Mouse (Mus musculus): ENCODE results near the gene Pde7b. TPM values are rescaled to one million over a fixed set of nuclear protein-coding genes. Genes with fewer than 3 reads are reported as not detected.

Pde7b gene
- polyA plus RNA-seq (2015; fragmentation: Nextera tagmentation; extraction: Ambion mirVana): 2.3 and 4.1 TPM in 2 replicates

GRCm38 (mm10) chr10:20724906-20725305 is at the start of gene Pde7b:
Pde7b (minus strand) TSS chr10:20725078.
- Histone ChIP-seq H3K4me1 (ENCODE audit: control insufficient read depth, insufficient read depth, low read length) (peaks cover 15% of the 10 kb centered on the region; the same call in 1 of the 2 replicates), H3K27ac (ENCODE audit: low read length) (peak within 1 kb of the TSS; percentile 14; the same call in 1 of the 2 replicates), H3K27me3 (ENCODE audit: control insufficient read depth, insufficient read depth, low read depth, low read length) (no peaks in the 10 kb centered on the region), H3K4me2 (ENCODE audit: low read length) (peak within 1 kb of the TSS; percentile 61), H3K9ac (ENCODE audit: low read depth, low read length) (peak within 1 kb of the TSS; percentile 42; the same call in 1 of the 2 replicates), H3K36me3 (ENCODE audit: control insufficient read depth, insufficient read depth, low read length) (no peaks in the 10 kb centered on the region), H3K4me3 (ENCODE audit: low read depth, low read length) (peak within 1 kb of the TSS; percentile 31), H3K9me3 (replicated peaks; ENCODE audit: control insufficient read depth, low read length, poor library complexity, severe bottlenecking) (no peaks in the 10 kb centered on the region)
- peak; percentile 90 for ATAC-seq
- WGBS: 9% methylated on average over 17 of the region's 17 CpGs

- WGBS: 80% methylated on average over 4 of the region's 4 CpGs
- Histone ChIP-seq H3K4me1 (ENCODE audit: control insufficient read depth, insufficient read depth, low read length) (no peaks in the 10 kb centered on the region), H3K9me3 (replicated peaks; ENCODE audit: control insufficient read depth, low read length, poor library complexity, severe bottlenecking) (no peaks in the 10 kb centered on the region), H3K9ac (ENCODE audit: low read depth, low read length) (no peak overlapping the region), H3K27ac (ENCODE audit: low read length) (no peak overlapping the region), H3K4me3 (ENCODE audit: low read depth, low read length) (no peak overlapping the region), H3K36me3 (ENCODE audit: control insufficient read depth, insufficient read depth, low read length) (no peaks in the 10 kb centered on the region), H3K27me3 (ENCODE audit: control insufficient read depth, insufficient read depth, low read depth, low read length) (no peaks in the 10 kb centered on the region), H3K4me2 (ENCODE audit: low read length) (no peak overlapping the region)
- no peak for ATAC-seq
Observed at GRCm38 (mm10) chr10:20772056-20772455, 47.2 kb upstream of the Pde7b start.

DNA sequence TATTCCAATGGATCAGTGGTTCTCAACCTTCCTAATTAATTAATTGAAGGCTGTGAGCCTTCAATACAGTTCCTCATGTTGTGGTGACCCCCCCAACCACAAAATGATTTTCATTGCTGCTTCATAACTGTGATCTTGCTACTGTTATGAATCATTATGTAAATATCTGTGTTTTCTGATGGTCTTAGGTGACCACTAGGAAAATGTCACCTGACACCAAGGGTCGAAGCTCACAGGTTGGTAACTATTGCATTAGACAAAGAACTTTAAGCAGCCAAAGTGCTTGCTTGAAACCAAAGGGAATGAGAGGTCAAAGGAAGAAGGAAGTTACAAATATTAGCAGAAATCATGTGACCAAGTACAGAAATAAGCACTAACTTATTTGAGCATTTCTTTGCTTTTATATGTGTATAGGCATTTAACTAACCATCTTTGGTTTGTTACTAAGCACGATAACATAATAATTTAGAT is 45.6 kb upstream of the Pde7b start:
- no peaks in the 10 kb centered on the region for H3K27me3 ChIP-seq (ENCODE audit: control insufficient read depth, insufficient read depth, low read depth, low read length)
- no peaks in the 10 kb centered on the region for H3K36me3 ChIP-seq (ENCODE audit: control insufficient read depth, insufficient read depth, low read length)
- no peak overlapping the region for H3K27ac ChIP-seq (ENCODE audit: low read length)
- WGBS: 88% methylated on average over 2 of the region's 2 CpGs
- no peaks in the 10 kb centered on the region for H3K9me3 ChIP-seq (replicated peaks; ENCODE audit: control insufficient read depth, low read length, poor library complexity, severe bottlenecking)
- no peaks in the 10 kb centered on the region for H3K4me1 ChIP-seq (ENCODE audit: control insufficient read depth, insufficient read depth, low read length)
- H3K4me3 ChIP-seq (ENCODE audit: low read depth, low read length): no peak overlapping the region
- ATAC-seq: no peak
- no peak overlapping the region for H3K4me2 ChIP-seq (ENCODE audit: low read length)
- no peak overlapping the region for H3K9ac ChIP-seq (ENCODE audit: low read depth, low read length)

- 62% methylated on average over 7 of the region's 7 CpGs for WGBS
Observed at GRCm38 (mm10) chr10:20769557-20770417, 44.9 kb upstream of the Pde7b start.

DNA sequence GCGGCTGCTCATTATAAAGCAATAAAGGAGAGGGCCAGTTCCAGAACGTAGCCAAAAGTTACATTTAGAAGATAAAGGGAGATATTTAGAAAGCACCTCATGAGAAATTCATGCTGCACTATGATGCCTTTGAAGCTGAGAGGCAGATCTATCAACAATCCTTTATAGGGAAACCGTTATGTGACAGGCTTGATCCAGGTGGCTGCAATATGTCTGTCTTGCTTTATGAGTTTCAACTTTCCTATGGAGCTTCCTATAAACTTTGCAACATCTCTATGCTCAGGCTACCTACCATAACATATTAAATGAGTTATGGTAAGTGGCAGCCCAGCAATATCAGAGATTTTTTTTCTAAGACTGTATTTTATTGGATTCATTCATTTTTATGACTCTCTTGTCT is 39.5 kb upstream of the Pde7b start:
- no peaks in the 10 kb centered on the region for H3K9me3 ChIP-seq (replicated peaks; ENCODE audit: control insufficient read depth, low read length, poor library complexity, severe bottlenecking)
- WGBS: 69% methylated on average over 3 of the region's 3 CpGs
- no peaks in the 10 kb centered on the region for H3K4me1 ChIP-seq (ENCODE audit: control insufficient read depth, insufficient read depth, low read length)

More at GRCm38 (mm10) chr10:20769557-20770417, 44.9 kb upstream of the Pde7b start:
- Histone ChIP-seq H3K36me3 (ENCODE audit: control insufficient read depth, insufficient read depth, low read length) (no peaks in the 10 kb centered on the region), H3K9ac (ENCODE audit: low read depth, low read length) (no peak overlapping the region), H3K9me3 (replicated peaks; ENCODE audit: control insufficient read depth, low read length, poor library complexity, severe bottlenecking) (no peaks in the 10 kb centered on the region), H3K27me3 (ENCODE audit: control insufficient read depth, insufficient read depth, low read depth, low read length) (no peaks in the 10 kb centered on the region), H3K4me3 (ENCODE audit: low read depth, low read length) (no peak overlapping the region), H3K4me2 (ENCODE audit: low read length) (no peak overlapping the region), H3K27ac (ENCODE audit: low read length) (no peak overlapping the region), H3K4me1 (ENCODE audit: control insufficient read depth, insufficient read depth, low read length) (no peaks in the 10 kb centered on the region)
- no peak; the same call in 1 of the 2 replicates for ATAC-seq

GRCm38 (mm10) chr10:20758939-20759338 is 34.1 kb upstream of the Pde7b start:
- H3K4me1 ChIP-seq (ENCODE audit: control insufficient read depth, insufficient read depth, low read length): no peaks in the 10 kb centered on the region
- no peaks in the 10 kb centered on the region for H3K9me3 ChIP-seq (replicated peaks; ENCODE audit: control insufficient read depth, low read length, poor library complexity, severe bottlenecking)
- no peak overlapping the region for H3K4me2 ChIP-seq (ENCODE audit: low read length)
- H3K4me3 ChIP-seq (ENCODE audit: low read depth, low read length): no peak overlapping the region
- H3K27me3 ChIP-seq (ENCODE audit: control insufficient read depth, insufficient read depth, low read depth, low read length): no peaks in the 10 kb centered on the region
- no peak for ATAC-seq
- WGBS: 83% methylated on average over 1 of the region's 1 CpGs
- H3K36me3 ChIP-seq (ENCODE audit: control insufficient read depth, insufficient read depth, low read length): no peaks in the 10 kb centered on the region
- H3K9ac ChIP-seq (ENCODE audit: low read depth, low read length): no peak overlapping the region
- no peak overlapping the region for H3K27ac ChIP-seq (ENCODE audit: low read length)

More for the DNA sequence above, 39.5 kb upstream of the Pde7b start:
- Histone ChIP-seq H3K4me3 (ENCODE audit: low read depth, low read length) (no peak overlapping the region), H3K4me2 (ENCODE audit: low read length) (no peak overlapping the region), H3K27ac (ENCODE audit: low read length) (no peak overlapping the region), H3K27me3 (ENCODE audit: control insufficient read depth, insufficient read depth, low read depth, low read length) (no peaks in the 10 kb centered on the region), H3K9ac (ENCODE audit: low read depth, low read length) (no peak overlapping the region), H3K36me3 (ENCODE audit: control insufficient read depth, insufficient read depth, low read length) (no peaks in the 10 kb centered on the region)
- ATAC-seq: no peak

GRCm38 (mm10) chr10:20758259-20758658 is 33.4 kb upstream of the Pde7b start:
- ATAC-seq: no peak
- Histone ChIP-seq H3K36me3 (ENCODE audit: control insufficient read depth, insufficient read depth, low read length) (no peaks in the 10 kb centered on the region), H3K9me3 (replicated peaks; ENCODE audit: control insufficient read depth, low read length, poor library complexity, severe bottlenecking) (no peaks in the 10 kb centered on the region), H3K4me1 (ENCODE audit: control insufficient read depth, insufficient read depth, low read length) (no peaks in the 10 kb centered on the region), H3K27ac (ENCODE audit: low read length) (no peak overlapping the region), H3K27me3 (ENCODE audit: control insufficient read depth, insufficient read depth, low read depth, low read length) (no peaks in the 10 kb centered on the region), H3K9ac (ENCODE audit: low read depth, low read length) (no peak overlapping the region), H3K4me2 (ENCODE audit: low read length) (no peak overlapping the region), H3K4me3 (ENCODE audit: low read depth, low read length) (no peak overlapping the region)
- 85% methylated on average over 6 of the region's 6 CpGs for WGBS

DNA sequence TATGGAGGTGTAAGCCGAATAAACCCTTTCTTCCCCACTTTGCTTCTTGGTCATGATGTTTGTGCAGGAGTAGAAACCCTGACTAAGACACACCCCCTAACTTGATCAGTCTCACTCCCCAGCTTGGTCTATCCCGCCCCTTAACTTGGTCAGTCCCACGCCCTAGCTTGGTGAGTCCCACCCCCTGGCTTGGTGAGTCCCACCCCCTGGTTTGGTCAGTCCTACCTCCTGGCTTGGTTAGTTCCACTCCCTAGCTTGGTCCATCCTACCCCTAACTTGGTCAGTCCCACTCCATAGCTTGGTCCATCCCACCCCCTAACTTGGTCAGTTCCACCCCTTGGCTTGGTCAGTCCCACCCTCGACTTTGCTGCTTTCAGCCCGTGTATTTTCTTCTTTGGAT is 31.3 kb upstream of the Pde7b start:
- Histone ChIP-seq H3K4me2 (ENCODE audit: low read length) (no peak overlapping the region), H3K36me3 (ENCODE audit: control insufficient read depth, insufficient read depth, low read length) (no peaks in the 10 kb centered on the region), H3K27me3 (ENCODE audit: control insufficient read depth, insufficient read depth, low read depth, low read length) (no peaks in the 10 kb centered on the region), H3K4me1 (ENCODE audit: control insufficient read depth, insufficient read depth, low read length) (no peaks in the 10 kb centered on the region), H3K4me3 (ENCODE audit: low read depth, low read length) (no peak overlapping the region), H3K9ac (ENCODE audit: low read depth, low read length) (no peak overlapping the region), H3K27ac (ENCODE audit: low read length) (no peak overlapping the region), H3K9me3 (replicated peaks; ENCODE audit: control insufficient read depth, low read length, poor library complexity, severe bottlenecking) (no peaks in the 10 kb centered on the region)
- 91% methylated on average over 5 of the region's 5 CpGs for WGBS
- peak; percentile 62; the same call in 1 of the 2 replicates for ATAC-seq

- 100% methylated on average over 1 of the region's 1 CpGs for WGBS
- no peak overlapping the region for H3K9ac ChIP-seq (ENCODE audit: low read depth, low read length)
- H3K9me3 ChIP-seq (replicated peaks; ENCODE audit: control insufficient read depth, low read length, poor library complexity, severe bottlenecking): no peaks in the 10 kb centered on the region
- H3K4me3 ChIP-seq (ENCODE audit: low read depth, low read length): no peak overlapping the region
- no peak for ATAC-seq
- H3K36me3 ChIP-seq (ENCODE audit: control insufficient read depth, insufficient read depth, low read length): no peaks in the 10 kb centered on the region
- H3K4me2 ChIP-seq (ENCODE audit: low read length): no peak overlapping the region
- no peak overlapping the region for H3K27ac ChIP-seq (ENCODE audit: low read length)
- H3K27me3 ChIP-seq (ENCODE audit: control insufficient read depth, insufficient read depth, low read depth, low read length): no peaks in the 10 kb centered on the region
- no peaks in the 10 kb centered on the region for H3K4me1 ChIP-seq (ENCODE audit: control insufficient read depth, insufficient read depth, low read length)
Observed at GRCm38 (mm10) chr10:20752883-20753282, 28.0 kb upstream of the Pde7b start.

All from midbrain, embryonic 16.5 days (tissue).